Mouse (Mus musculus): ENCODE results near the gene Smim14. TPM values are rescaled to one million over a fixed set of nuclear protein-coding genes. Genes with fewer than 3 reads are reported as not detected.
"Not testable (repeated sequence)": the region's sequence is repeated elsewhere in the genome, so short reads cannot be mapped to it uniquely, and the experiment has no call there.

Gene Smim14
- polyA plus RNA-seq, 1 experiment from 2014 or later: 144 TPM

DNA sequence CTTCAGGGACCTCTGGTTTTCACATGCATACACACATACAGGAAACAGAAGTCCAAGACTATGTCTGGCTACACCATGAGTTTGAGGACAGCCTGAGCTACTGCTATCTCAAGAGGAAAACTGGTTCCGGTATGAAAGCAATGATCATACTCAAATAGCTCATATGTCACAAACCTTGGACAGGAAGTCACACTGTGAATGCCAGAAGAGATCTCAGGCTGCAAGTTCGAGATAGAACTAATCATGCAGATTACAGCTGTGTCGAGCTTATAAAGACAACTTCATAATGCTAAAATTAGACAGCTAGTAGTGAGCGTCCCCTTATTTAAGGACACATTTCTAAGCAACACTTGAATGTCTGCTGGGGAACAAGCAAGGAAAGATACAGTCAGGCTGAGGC is 56.5 kb downstream of the Smim14 start:
- Histone ChIP-seq H3K4me3 (ENCODE audit: control insufficient read depth in 1 of 2, insufficient read depth in 1 of 2, low read depth in 1 of 2, low read length in 2 of 2) (no peak overlapping the region), H3K4me1 (ENCODE audit: control insufficient read depth in 2 of 2, insufficient read depth in 2 of 2, low read length in 2 of 2) (peaks cover 7 to 15% of the 10 kb centered on the region in 2 experiments), H3K9ac (ENCODE audit: low read length) (peak overlapping the region; percentile 34), H3K4me2 (ENCODE audit: low read length) (peak overlapping the region; percentile 29; the same call in 1 of the 2 replicates), H3K36me3 (ENCODE audit: control insufficient read depth, insufficient read depth, low read length) (peaks cover 7% of the 10 kb centered on the region; the same call in 1 of the 2 replicates), H3K9me3 (ENCODE audit: control insufficient read depth, low read length) (no peaks in the 10 kb centered on the region), H3K27me3 (ENCODE audit: control insufficient read depth, insufficient read depth, low read length) (no peaks in the 10 kb centered on the region), H3K27ac (replicated peaks in 1 of 2; ENCODE audit: control insufficient read depth in 1 of 2, insufficient read depth in 1 of 2, low read depth in 2 of 2, low read length in 2 of 2) (peak overlapping the region; percentile 85 to 88)
- ATAC-seq (ENCODE audit: insufficient number of reproducible peaks, insufficient read depth, low FRiP score, low read depth): no peak
- WGBS: 3% methylated on average over 4 of the region's 4 CpGs

DNA sequence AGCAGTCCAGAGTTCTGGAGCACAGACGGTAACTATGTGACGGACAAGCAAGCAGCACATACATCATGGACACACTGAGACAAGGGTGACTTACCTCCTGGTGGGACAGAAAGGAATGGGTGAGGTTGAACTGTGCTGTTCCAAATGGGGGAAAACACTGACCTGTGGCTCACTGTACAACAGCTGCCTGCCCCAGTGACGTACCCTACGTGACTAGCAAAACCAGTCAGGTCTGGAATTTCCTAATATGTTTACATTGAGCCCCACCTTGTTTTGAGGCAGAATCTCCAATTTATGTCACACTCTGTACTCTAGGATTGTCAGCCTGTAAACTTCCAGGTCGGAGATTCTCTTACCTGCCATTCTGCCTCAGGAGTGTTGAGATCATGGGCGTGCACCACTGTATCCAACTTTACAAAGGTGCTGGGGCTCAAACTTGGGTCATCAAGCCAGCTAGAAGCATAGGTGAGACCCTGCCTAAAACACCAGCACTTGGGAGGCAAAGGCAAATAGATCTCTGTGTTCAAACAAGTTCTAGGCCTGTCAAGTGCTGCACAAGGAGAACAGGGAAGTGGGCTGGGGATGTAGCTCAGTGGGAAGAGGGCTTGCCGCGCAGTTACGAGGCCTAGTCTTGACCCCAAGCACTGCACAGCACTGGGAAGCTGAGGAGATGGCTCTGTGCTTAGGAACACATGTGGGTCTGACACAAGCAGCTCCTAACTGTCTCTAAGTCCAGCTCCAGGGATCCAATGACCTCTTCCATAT is 57.1 kb downstream of the Smim14 start:
- H3K4me3 ChIP-seq (ENCODE audit: control insufficient read depth in 1 of 2, insufficient read depth in 1 of 2, low read depth in 1 of 2, low read length in 2 of 2): no peak overlapping the region

DNA sequence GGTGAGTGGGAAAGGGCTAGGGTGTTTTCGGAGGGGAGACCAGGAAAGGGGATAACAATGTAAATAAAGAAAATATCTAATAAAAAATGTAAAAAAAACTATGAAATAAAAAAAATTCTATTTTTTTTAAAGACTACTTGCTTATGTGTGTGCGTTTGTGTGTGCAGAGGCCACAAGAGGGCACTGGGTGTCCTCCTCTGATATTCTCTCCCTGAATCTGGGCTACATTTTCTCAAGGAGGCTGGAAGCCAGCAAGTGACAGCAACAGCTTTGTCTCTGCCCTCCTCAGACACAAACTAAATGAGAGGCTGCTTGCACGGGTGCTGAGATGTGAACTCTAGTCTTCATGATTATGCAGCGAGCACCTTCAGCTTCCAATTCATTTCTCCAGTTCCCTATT is 58.8 kb downstream of the Smim14 start:
- H3K4me2 ChIP-seq (ENCODE audit: low read length): no peak overlapping the region
- H3K27ac ChIP-seq (replicated peaks in 1 of 2; ENCODE audit: control insufficient read depth in 1 of 2, insufficient read depth in 1 of 2, low read depth in 2 of 2, low read length in 2 of 2): no peak overlapping the region
- no peak overlapping the region for H3K9ac ChIP-seq (ENCODE audit: low read length)
- H3K27me3 ChIP-seq (ENCODE audit: control insufficient read depth, insufficient read depth, low read length): no peaks in the 10 kb centered on the region
- no peak for ATAC-seq (ENCODE audit: insufficient number of reproducible peaks, insufficient read depth, low FRiP score, low read depth)
- H3K9me3 ChIP-seq (ENCODE audit: control insufficient read depth, low read length): no peaks in the 10 kb centered on the region
- H3K4me3 ChIP-seq (ENCODE audit: control insufficient read depth in 1 of 2, insufficient read depth in 1 of 2, low read depth in 1 of 2, low read length in 2 of 2): no peak overlapping the region
- WGBS: 75% methylated on average over 4 of the region's 4 CpGs
- H3K4me1 ChIP-seq (ENCODE audit: control insufficient read depth in 2 of 2, insufficient read depth in 2 of 2, low read length in 2 of 2): peaks cover 4 to 15% of the 10 kb centered on the region in 2 experiments
- peaks cover 7% of the 10 kb centered on the region; the same call in 1 of the 2 replicates for H3K36me3 ChIP-seq (ENCODE audit: control insufficient read depth, insufficient read depth, low read length)

More for the DNA sequence above, 57.1 kb downstream of the Smim14 start:
- Histone ChIP-seq H3K27me3 (ENCODE audit: control insufficient read depth, insufficient read depth, low read length) (no peaks in the 10 kb centered on the region), H3K9me3 (ENCODE audit: control insufficient read depth, low read length) (no peaks in the 10 kb centered on the region), H3K9ac (ENCODE audit: low read length) (no peak overlapping the region), H3K4me2 (ENCODE audit: low read length) (no peak overlapping the region), H3K4me1 (ENCODE audit: control insufficient read depth in 2 of 2, insufficient read depth in 2 of 2, low read length in 2 of 2) (peaks cover 7 to 15% of the 10 kb centered on the region in 2 experiments), H3K27ac (replicated peaks in 1 of 2; ENCODE audit: control insufficient read depth in 1 of 2, insufficient read depth in 1 of 2, low read depth in 2 of 2, low read length in 2 of 2) (peak overlapping the region; percentile 85 to 88), H3K36me3 (ENCODE audit: control insufficient read depth, insufficient read depth, low read length) (peaks cover 7% of the 10 kb centered on the region; the same call in 1 of the 2 replicates)
- 87% methylated on average over 9 of the region's 9 CpGs for WGBS
- ATAC-seq (ENCODE audit: insufficient number of reproducible peaks, insufficient read depth, low FRiP score, low read depth): no peak

DNA sequence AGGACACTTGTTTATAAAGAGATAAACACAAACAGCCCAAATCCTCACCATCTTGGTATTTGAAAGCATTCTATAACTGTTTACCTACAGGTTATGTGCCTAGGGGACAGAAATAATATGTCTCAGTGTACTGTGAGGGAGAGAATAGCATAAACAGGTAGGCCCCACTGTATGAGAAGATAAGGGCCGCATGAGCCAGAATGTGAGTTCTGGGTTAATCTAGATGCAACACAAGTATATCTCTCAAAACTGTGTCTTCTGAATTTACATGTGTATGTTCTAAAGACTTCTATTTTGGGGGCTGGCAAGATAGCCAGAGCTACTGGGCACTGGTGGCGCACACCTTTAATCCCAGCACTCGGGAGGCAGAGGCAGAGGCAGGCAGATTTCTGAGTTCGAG is 60.2 kb downstream of the Smim14 start:
- not testable (repeated sequence) for H3K27me3 ChIP-seq (ENCODE audit: control insufficient read depth, insufficient read depth, low read length); H3K27ac ChIP-seq (replicated peaks in 1 of 2; ENCODE audit: control insufficient read depth in 1 of 2, insufficient read depth in 1 of 2, low read depth in 2 of 2, low read length in 2 of 2); H3K4me3 ChIP-seq (ENCODE audit: control insufficient read depth in 1 of 2, insufficient read depth in 1 of 2, low read depth in 1 of 2, low read length in 2 of 2); H3K4me2 ChIP-seq (ENCODE audit: low read length); H3K9ac ChIP-seq (ENCODE audit: low read length); H3K36me3 ChIP-seq (ENCODE audit: control insufficient read depth, insufficient read depth, low read length); ATAC-seq (ENCODE audit: insufficient number of reproducible peaks, insufficient read depth, low FRiP score, low read depth); H3K9me3 ChIP-seq (ENCODE audit: control insufficient read depth, low read length)
- 91% methylated on average over 4 of the region's 4 CpGs for WGBS
- peaks cover 4 to 12% of the 10 kb centered on the region in 2 experiments for H3K4me1 ChIP-seq (ENCODE audit: control insufficient read depth in 2 of 2, insufficient read depth in 2 of 2, low read length in 2 of 2)

DNA sequence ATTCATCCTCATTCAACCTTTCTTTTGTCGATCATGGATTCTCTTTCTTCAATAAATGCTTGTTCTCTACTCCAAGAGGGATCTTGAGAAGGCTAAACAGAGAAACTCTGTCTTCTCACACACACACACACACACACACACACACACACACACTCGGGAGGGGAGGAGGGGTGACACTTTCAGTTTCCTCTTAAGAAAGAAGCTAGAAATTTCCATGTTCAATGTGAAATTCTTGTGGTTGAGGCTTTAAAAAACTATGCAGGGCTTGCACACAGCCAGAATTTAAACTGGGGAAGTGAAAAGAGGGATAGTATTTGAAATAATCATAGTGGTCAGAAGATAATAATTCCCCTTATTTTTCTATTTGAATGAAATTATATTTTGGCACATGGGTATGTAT is 61.2 kb downstream of the Smim14 start:
- no peak overlapping the region for H3K4me3 ChIP-seq (ENCODE audit: control insufficient read depth in 1 of 2, insufficient read depth in 1 of 2, low read depth in 1 of 2, low read length in 2 of 2)
- no peaks in the 10 kb centered on the region for H3K27me3 ChIP-seq (ENCODE audit: control insufficient read depth, insufficient read depth, low read length)
- no peak overlapping the region for H3K9ac ChIP-seq (ENCODE audit: low read length)
- no peak overlapping the region for H3K27ac ChIP-seq (replicated peaks in 1 of 2; ENCODE audit: control insufficient read depth in 1 of 2, insufficient read depth in 1 of 2, low read depth in 2 of 2, low read length in 2 of 2)
- peaks cover 7% of the 10 kb centered on the region; the same call in 1 of the 2 replicates for H3K36me3 ChIP-seq (ENCODE audit: control insufficient read depth, insufficient read depth, low read length)
- H3K4me1 ChIP-seq (ENCODE audit: control insufficient read depth in 2 of 2, insufficient read depth in 2 of 2, low read length in 2 of 2): peaks cover 4 to 12% of the 10 kb centered on the region in 2 experiments
- no peak for ATAC-seq (ENCODE audit: insufficient number of reproducible peaks, insufficient read depth, low FRiP score, low read depth)
- H3K9me3 ChIP-seq (ENCODE audit: control insufficient read depth, low read length): no peaks in the 10 kb centered on the region
- 92% methylated on average over 2 of the region's 2 CpGs for WGBS
- no peak overlapping the region for H3K4me2 ChIP-seq (ENCODE audit: low read length)

DNA sequence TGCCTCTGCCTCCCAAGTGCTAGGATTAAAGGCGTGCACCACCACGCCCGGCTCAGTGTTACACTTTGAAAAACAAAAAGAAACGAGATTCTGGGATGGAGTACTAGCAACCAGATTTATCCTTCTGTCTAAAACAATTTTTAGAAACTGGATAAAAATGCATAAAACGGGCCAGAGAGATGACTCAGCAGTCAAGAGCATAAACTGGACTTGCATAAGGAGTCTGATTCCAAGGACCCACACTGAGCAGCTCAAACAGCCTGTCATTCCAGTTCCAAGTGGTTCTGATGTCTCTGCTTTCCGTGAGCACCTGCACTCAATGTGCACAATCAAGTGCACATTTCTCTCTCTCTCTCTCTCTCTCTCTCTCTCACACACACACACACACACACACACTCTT is 67.2 kb downstream of the Smim14 start:
- H3K9ac ChIP-seq (ENCODE audit: low read length): no peak overlapping the region
- ATAC-seq (ENCODE audit: insufficient number of reproducible peaks, insufficient read depth, low FRiP score, low read depth): no peak
- no peak overlapping the region for H3K27ac ChIP-seq (replicated peaks in 1 of 2; ENCODE audit: control insufficient read depth in 1 of 2, insufficient read depth in 1 of 2, low read depth in 2 of 2, low read length in 2 of 2)
- no peaks in the 10 kb centered on the region for H3K9me3 ChIP-seq (ENCODE audit: control insufficient read depth, low read length)
- WGBS: 92% methylated on average over 6 of the region's 6 CpGs
- H3K4me1 ChIP-seq (ENCODE audit: control insufficient read depth in 2 of 2, insufficient read depth in 2 of 2, low read length in 2 of 2): 0 out of 4 replicates have a peak, but pooled peaks cover 0 to 3% of the 10 kb centered on the region in 2 experiments
- H3K27me3 ChIP-seq (ENCODE audit: control insufficient read depth, insufficient read depth, low read length): no peaks in the 10 kb centered on the region
- H3K4me2 ChIP-seq (ENCODE audit: low read length): no peak overlapping the region
- H3K4me3 ChIP-seq (ENCODE audit: control insufficient read depth in 1 of 2, insufficient read depth in 1 of 2, low read depth in 1 of 2, low read length in 2 of 2): no peak overlapping the region
- H3K36me3 ChIP-seq (ENCODE audit: control insufficient read depth, insufficient read depth, low read length): peaks cover 35% of the 10 kb centered on the region

DNA sequence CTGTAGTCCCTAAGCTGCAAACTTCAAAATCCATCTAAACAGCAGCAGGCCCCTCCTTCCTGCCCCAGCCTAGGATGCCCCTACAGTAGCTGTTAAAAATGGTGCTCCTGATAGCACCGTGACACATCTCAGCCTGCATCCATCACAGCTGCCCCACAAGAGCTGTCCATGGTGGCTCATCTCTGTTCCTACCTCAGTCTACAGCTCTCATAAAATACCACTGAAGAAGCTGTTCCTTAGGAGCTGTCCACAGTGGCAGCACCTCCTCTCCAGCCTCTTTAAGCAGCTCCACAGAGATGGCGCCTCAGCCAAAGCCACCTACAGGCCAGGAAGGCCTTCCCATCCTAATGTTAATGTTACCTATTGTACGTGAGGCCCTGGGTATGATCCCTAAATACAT is 70.1 kb downstream of the Smim14 start:
- Histone ChIP-seq H3K36me3 (ENCODE audit: control insufficient read depth, insufficient read depth, low read length) (peaks cover 36% of the 10 kb centered on the region), H3K27me3 (ENCODE audit: control insufficient read depth, insufficient read depth, low read length) (no peaks in the 10 kb centered on the region), H3K9me3 (ENCODE audit: control insufficient read depth, low read length) (no peaks in the 10 kb centered on the region), H3K4me1 (ENCODE audit: control insufficient read depth in 2 of 2, insufficient read depth in 2 of 2, low read length in 2 of 2) (0 out of 4 replicates have a peak, but pooled peaks cover 0 to 3% of the 10 kb centered on the region in 2 experiments), H3K4me2 (ENCODE audit: low read length) (no peak overlapping the region), H3K27ac (replicated peaks in 1 of 2; ENCODE audit: control insufficient read depth in 1 of 2, insufficient read depth in 1 of 2, low read depth in 2 of 2, low read length in 2 of 2) (no peak overlapping the region), H3K4me3 (ENCODE audit: control insufficient read depth in 1 of 2, insufficient read depth in 1 of 2, low read depth in 1 of 2, low read length in 2 of 2) (no peak overlapping the region), H3K9ac (ENCODE audit: low read length) (no peak overlapping the region)
- ATAC-seq (ENCODE audit: insufficient number of reproducible peaks, insufficient read depth, low FRiP score, low read depth): no peak
- 49% methylated on average over 3 of the region's 3 CpGs for WGBS
